Mouse (Mus musculus): ENCODE results near the gene Oas2. TPM values are rescaled to one million over a fixed set of nuclear protein-coding genes. Genes with fewer than 3 reads are reported as not detected.

The Oas2 gene
- polyA plus RNA-seq, 1 experiment, result 9.0 TPM

DNA sequence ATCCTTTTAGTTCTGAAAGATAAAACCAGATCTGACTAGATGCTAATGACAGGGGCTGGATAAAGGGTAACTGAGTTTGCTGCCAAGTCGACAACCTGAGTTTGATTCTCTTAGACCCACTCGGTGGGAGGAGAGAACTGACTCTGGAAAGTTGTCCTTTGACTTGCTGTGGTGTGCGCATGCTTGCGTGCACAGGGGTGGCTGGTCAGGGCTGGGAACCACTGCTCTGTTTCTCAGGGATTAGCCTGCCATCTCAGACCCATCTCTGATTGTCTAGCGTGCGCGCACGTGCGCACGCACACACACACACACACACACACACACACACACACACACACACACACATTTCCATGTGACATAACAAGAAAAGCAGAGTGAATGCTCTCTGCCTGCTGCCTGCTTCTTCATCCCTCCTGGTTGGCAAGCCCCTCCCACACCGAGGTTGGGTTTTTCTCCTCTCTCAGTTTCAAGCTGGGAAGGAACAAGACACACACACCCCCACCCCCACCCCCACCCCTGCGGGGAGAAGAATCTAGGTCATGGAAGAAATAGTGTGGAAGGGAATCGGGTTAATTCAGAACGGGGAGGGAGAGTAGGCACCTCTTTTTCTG is 15.2 kb downstream of the Oas2 start:
- no peak for TF ChIP-seq CTCF (IDR thresholded peaks at IDR 0.05; ENCODE audit: extremely low read depth, insufficient read depth, insufficient read length, insufficient replicate concordance)
- no peak overlapping the region for H3K27ac ChIP-seq (ENCODE audit: insufficient read depth, low read length)

GRCm38 (mm10) chr5:120733696-120734095 is 16.0 kb downstream of the Oas2 start:
- WGBS, result 94% methylated on average over 3 of the region's 3 CpGs
- no peaks in the 10 kb centered on the region for H3K27me3 ChIP-seq (ENCODE audit: control insufficient read depth, insufficient read depth, low read length)

More for the DNA sequence above, 15.2 kb downstream of the Oas2 start:
- DNase-seq (ENCODE audit: low read depth in 1 of 2, low spot score in 2 of 2), result no peak
- H3K27me3 ChIP-seq (ENCODE audit: control insufficient read depth, insufficient read depth, low read length), result no peaks in the 10 kb centered on the region
- WGBS, result 88% methylated on average over 14 of the region's 14 CpGs
- H3K4me3 ChIP-seq (ENCODE audit: extremely low read depth, insufficient read depth, insufficient read length), result no peak overlapping the region
- no peaks in the 10 kb centered on the region for H3K4me1 ChIP-seq (ENCODE audit: control insufficient read depth, insufficient read depth, insufficient read length)
- peaks cover 5% of the 10 kb centered on the region for H3K36me3 ChIP-seq (ENCODE audit: control insufficient read depth, insufficient read depth, low read length)

GRCm38 (mm10) chr5:120732740-120733139 is 16.9 kb downstream of the Oas2 start:
- Histone ChIP-seq H3K4me3 (ENCODE audit: extremely low read depth, insufficient read depth, insufficient read length) (no peak overlapping the region), H3K4me1 (ENCODE audit: control insufficient read depth, insufficient read depth, insufficient read length) (no peaks in the 10 kb centered on the region), H3K27ac (ENCODE audit: insufficient read depth, low read length) (no peak overlapping the region), H3K36me3 (ENCODE audit: control insufficient read depth, insufficient read depth, low read length) (peaks cover 5% of the 10 kb centered on the region), H3K27me3 (ENCODE audit: control insufficient read depth, insufficient read depth, low read length) (no peaks in the 10 kb centered on the region)
- DNase-seq (ENCODE audit: low read depth in 1 of 2, low spot score in 2 of 2), result no peak
- TF ChIP-seq CTCF (IDR thresholded peaks at IDR 0.05; ENCODE audit: extremely low read depth, insufficient read depth, insufficient read length, insufficient replicate concordance), result no peak
- TF ChIP-seq POLR2A (IDR thresholded peaks at IDR 0.05; ENCODE audit: low read depth, low read length), result no peak
- 94% methylated on average over 1 of the region's 1 CpGs for WGBS

More at GRCm38 (mm10) chr5:120733696-120734095, 16.0 kb downstream of the Oas2 start:
- TF ChIP-seq CTCF (IDR thresholded peaks at IDR 0.05; ENCODE audit: extremely low read depth, insufficient read depth, insufficient read length, insufficient replicate concordance) (no peak), POLR2A (IDR thresholded peaks at IDR 0.05; ENCODE audit: low read depth, low read length) (no peak)
- H3K4me1 ChIP-seq (ENCODE audit: control insufficient read depth, insufficient read depth, insufficient read length), result no peaks in the 10 kb centered on the region
- no peak overlapping the region for H3K27ac ChIP-seq (ENCODE audit: insufficient read depth, low read length)
- peaks cover 5% of the 10 kb centered on the region for H3K36me3 ChIP-seq (ENCODE audit: control insufficient read depth, insufficient read depth, low read length)
- no peak for DNase-seq (ENCODE audit: low read depth in 1 of 2, low spot score in 2 of 2)
- no peak overlapping the region for H3K4me3 ChIP-seq (ENCODE audit: extremely low read depth, insufficient read depth, insufficient read length)

DNA sequence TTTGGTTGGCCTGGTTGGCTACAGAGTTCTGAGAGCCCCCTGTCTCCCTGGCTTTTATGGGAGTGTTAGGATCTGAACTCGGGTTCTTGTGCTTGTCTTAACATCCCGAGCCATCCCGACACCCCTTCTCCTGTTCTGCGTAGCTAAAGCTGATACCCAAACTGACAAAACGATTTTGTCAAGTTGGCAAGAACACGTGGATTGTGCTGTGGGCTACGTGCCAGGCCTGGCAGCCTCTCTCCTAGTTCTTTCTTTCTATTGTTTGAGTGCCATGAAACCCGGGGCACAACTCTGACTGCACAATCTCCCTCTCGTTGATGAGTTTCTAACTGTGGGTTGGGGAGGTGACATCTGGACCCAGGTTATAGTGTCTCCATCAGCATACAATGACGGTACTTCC is 20.3 kb downstream of the Oas2 start:
- WGBS, result 75% methylated on average over 10 of the region's 10 CpGs
- no peaks in the 10 kb centered on the region for H3K27me3 ChIP-seq (ENCODE audit: control insufficient read depth, insufficient read depth, low read length)
- no peak overlapping the region for H3K27ac ChIP-seq (ENCODE audit: insufficient read depth, low read length)
- peaks cover 5% of the 10 kb centered on the region for H3K36me3 ChIP-seq (ENCODE audit: control insufficient read depth, insufficient read depth, low read length)
- no peak for DNase-seq (ENCODE audit: low read depth in 1 of 2, low spot score in 2 of 2)
- TF ChIP-seq POLR2A (IDR thresholded peaks at IDR 0.05; ENCODE audit: low read depth, low read length) (no peak), CTCF (IDR thresholded peaks at IDR 0.05; ENCODE audit: extremely low read depth, insufficient read depth, insufficient read length, insufficient replicate concordance) (no peak)
- no peaks in the 10 kb centered on the region for H3K4me1 ChIP-seq (ENCODE audit: control insufficient read depth, insufficient read depth, insufficient read length)
- H3K4me3 ChIP-seq (ENCODE audit: extremely low read depth, insufficient read depth, insufficient read length), result no peak overlapping the region

- H3K4me1 ChIP-seq (ENCODE audit: control insufficient read depth, insufficient read depth, insufficient read length), result no peaks in the 10 kb centered on the region
Measured at GRCm38 (mm10) chr5:120725811-120726455, 23.7 kb downstream of the Oas2 start.

DNA sequence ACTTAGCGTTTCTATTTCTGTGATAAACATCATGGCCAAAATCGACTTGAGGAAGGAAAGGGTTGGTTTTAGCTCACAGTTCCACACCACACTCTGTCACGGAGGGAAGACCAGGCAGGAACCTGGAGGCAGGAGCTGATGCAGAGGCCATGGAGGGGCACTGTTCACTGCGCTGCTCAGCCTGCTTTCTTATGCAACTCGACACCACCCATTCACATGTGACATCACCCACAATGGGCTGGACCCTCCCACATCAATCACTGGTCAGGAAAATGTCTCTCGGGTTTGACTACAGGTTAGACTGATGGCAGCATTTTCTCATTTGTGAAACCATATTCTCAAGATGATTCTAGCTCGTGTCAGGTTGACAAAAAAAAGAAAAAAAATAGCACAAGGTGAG is 28.6 kb downstream of the Oas2 start:
- no peak overlapping the region for H3K4me3 ChIP-seq (ENCODE audit: extremely low read depth, insufficient read depth, insufficient read length)
- WGBS, result 47% methylated on average over 7 of the region's 7 CpGs
- no peak overlapping the region for H3K27ac ChIP-seq (ENCODE audit: insufficient read depth, low read length)
- no peaks in the 10 kb centered on the region for H3K27me3 ChIP-seq (ENCODE audit: control insufficient read depth, insufficient read depth, low read length)
- no peak for DNase-seq (ENCODE audit: low read depth in 1 of 2, low spot score in 2 of 2)
- TF ChIP-seq CTCF (IDR thresholded peaks at IDR 0.05; ENCODE audit: extremely low read depth, insufficient read depth, insufficient read length, insufficient replicate concordance), result no peak
- TF ChIP-seq POLR2A (IDR thresholded peaks at IDR 0.05; ENCODE audit: low read depth, low read length), result no peak
- H3K36me3 ChIP-seq (ENCODE audit: control insufficient read depth, insufficient read depth, low read length), result no peaks in the 10 kb centered on the region
- H3K4me1 ChIP-seq (ENCODE audit: control insufficient read depth, insufficient read depth, insufficient read length), result no peaks in the 10 kb centered on the region

More at GRCm38 (mm10) chr5:120725811-120726455, 23.7 kb downstream of the Oas2 start:
- no peak for DNase-seq (ENCODE audit: low read depth in 1 of 2, low spot score in 2 of 2)
- Histone ChIP-seq H3K36me3 (ENCODE audit: control insufficient read depth, insufficient read depth, low read length) (0 out of 2 replicates have a peak, but pooled peaks cover 1% of the 10 kb centered on the region), H3K4me3 (ENCODE audit: extremely low read depth, insufficient read depth, insufficient read length) (no peak overlapping the region), H3K27me3 (ENCODE audit: control insufficient read depth, insufficient read depth, low read length) (no peaks in the 10 kb centered on the region), H3K27ac (ENCODE audit: insufficient read depth, low read length) (no peak overlapping the region)
- no peak for TF ChIP-seq POLR2A (IDR thresholded peaks at IDR 0.05; ENCODE audit: low read depth, low read length)
- no peak for TF ChIP-seq CTCF (IDR thresholded peaks at IDR 0.05; ENCODE audit: extremely low read depth, insufficient read depth, insufficient read length, insufficient replicate concordance)
- 64% methylated on average over 12 of the region's 12 CpGs for WGBS

Data from spleen, adult 2 months (tissue).